Mouse (Mus musculus) forebrain, postnatal 0 days (tissue): Measurements from ENCODE around the gene Ndufb4. TPM values are rescaled to one million over a fixed set of nuclear protein-coding genes. Genes with fewer than 3 reads are reported as not detected.

Experiments
- ATAC-seq: fragments of 200-750 bp; cut with Nextera tagmentation; 2 replicates; pipeline ENCODE4 v1.8.0; 2017; ENCODE audit warnings: mild to moderate bottlenecking, moderate library complexity
- DNase-seq: peaks from one replicate; pipeline ENCODE4 v3.0.0-alpha.2; 2015
- H3K27ac ChIP-seq: fragments of 300-500 bp; sonication (generic); 2 replicates; pipeline ENCODE4 v1.5.1; 2014; ENCODE audit warnings: low read depth, mild to moderate bottlenecking, antibody characterized with exemption, low read length, moderate library complexity, mixed read lengths
- H3K27me3 ChIP-seq: fragments of 300-500 bp; sonication (generic); 2 replicates; pipeline ENCODE4 v1.6.1; 2014; ENCODE audit warnings: mild to moderate bottlenecking, low read length, mixed read lengths; ENCODE audit not compliant: insufficient read depth
- H3K36me3 ChIP-seq: fragments of 300-500 bp; sonication (generic); 2 replicates; pipeline ENCODE4 v1.6.1; 2014; ENCODE audit warnings: mild to moderate bottlenecking, moderate library complexity; ENCODE audit not compliant: insufficient read depth
- H3K4me1 ChIP-seq: fragments of 300-500 bp; sonication (generic); 2 replicates; pipeline ENCODE4 v1.6.1; 2014; ENCODE audit warnings: antibody characterized with exemption; ENCODE audit not compliant: insufficient read depth
- H3K4me2 ChIP-seq: fragments of 300-500 bp; sonication (generic); 2 replicates; pipeline ENCODE4 v1.6.1; 2014; ENCODE audit warnings: low read depth, mild to moderate bottlenecking, moderate library complexity
- H3K4me3 ChIP-seq: fragments of 300-500 bp; sonication (generic); 2 replicates; pipeline ENCODE4 v1.5.1; 2014; ENCODE audit warnings: low read depth, low read length, mixed read lengths
- H3K9ac ChIP-seq: fragments of 300-500 bp; sonication (generic); 2 replicates; pipeline ENCODE4 v1.6.1; 2014; ENCODE audit warnings: mild to moderate bottlenecking
- H3K9me3 ChIP-seq: fragments of 300-500 bp; sonication (generic); 2 replicates; pipeline ENCODE4 v1.6.1; 2016; ENCODE audit warnings: low read length
- CTCF ChIP-seq: sonication (generic); IDR thresholded peaks from 2 replicates; pipeline ENCODE4 v1.5.1; 2016; ENCODE audit warnings: antibody characterized with exemption, control low read depth, low read depth
- WGBS: fragments of 180-500 bp; shearing (Covaris S2); extraction: QIAGEN DNeasy Blood & Tissue Kit; methylation state at CpG from one replicate; pipeline ENCODE4 v1.1.7; 2014; 5-methylcytosine and 5-hydroxymethylcytosine counted together
- polyA plus RNA-seq: library from polyadenylated mRNA; unstranded; fragments of >200 nt; fragmentation: Nextera tagmentation; extraction: Ambion mirVana; gene quantifications from 2 replicates; pipeline ENCODE4 v1.2.1, GENCODE M21; 2015
- total RNA-seq: library from RNA; depleted of rRNA; stranded (reverse); fragments of >200 nt; gene quantifications from 2 replicates; pipeline ENCODE4 v1.2.3, GENCODE M21; 2014

Ndufb4 gene
- total and polyA plus RNA-seq, 2 experiments from 2014 or later = 33.9 to 79.1 TPM

- Histone ChIP-seq H3K4me1 (0 out of 2 replicates have a peak, but pooled peaks cover 4% of the 10 kb centered on the region), H3K4me2 (no peak overlapping the region), H3K4me3 (no peak overlapping the region), H3K27me3 (no peaks in the 10 kb centered on the region), H3K36me3 (no peaks in the 10 kb centered on the region), H3K9me3 (no peaks in the 10 kb centered on the region), H3K27ac (no peak overlapping the region), H3K9ac (no peak overlapping the region)
- DNase-seq = no peak
- no peak for TF ChIP-seq CTCF
- WGBS = 81% methylated on average over 6 of the region's 6 CpGs
- ATAC-seq = no peak
These were observed 36.2 kb upstream of the Ndufb4 start for GRCm38 (mm10) chr16:37690465-37690864.

DNA sequence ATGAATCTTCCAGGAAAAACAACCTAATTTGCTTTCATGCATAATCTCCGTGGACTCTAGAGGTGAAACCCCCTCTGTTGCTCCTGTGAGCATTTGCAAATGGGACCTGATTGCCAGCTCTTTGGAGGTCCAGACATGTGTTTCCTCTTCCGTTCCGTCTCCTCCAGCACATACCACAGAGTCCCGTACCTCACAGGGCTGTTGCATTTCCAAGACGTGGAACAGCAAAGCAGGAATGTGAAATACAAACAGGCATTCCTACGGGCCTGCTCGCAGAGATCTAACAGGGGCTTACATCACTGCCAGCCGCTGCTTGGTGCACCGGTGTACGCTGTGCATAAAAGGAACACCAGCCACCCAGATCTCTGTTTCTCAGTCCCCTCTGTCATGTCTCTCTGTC lies 35.7 kb upstream of the Ndufb4 start:
- Histone ChIP-seq H3K27me3 (no peaks in the 10 kb centered on the region), H3K4me3 (no peak overlapping the region), H3K27ac (no peak overlapping the region), H3K36me3 (no peaks in the 10 kb centered on the region), H3K9ac (no peak overlapping the region), H3K9me3 (no peaks in the 10 kb centered on the region), H3K4me2 (no peak overlapping the region), H3K4me1 (0 out of 2 replicates have a peak, but pooled peaks cover 8% of the 10 kb centered on the region)
- no peak for TF ChIP-seq CTCF
- WGBS = 84% methylated on average over 10 of the region's 10 CpGs
- ATAC-seq = no peak
- no peak for DNase-seq

GRCm38 (mm10) chr16:37689251-37689926 lies 35.1 kb upstream of the Ndufb4 start:
- H3K9ac ChIP-seq = no peak overlapping the region
- TF ChIP-seq CTCF = no peak
- ATAC-seq (0 out of 2 replicates have a peak, but pooled peaks have one; percentile 26), DNase-seq (no peak)
- H3K4me1 ChIP-seq = 0 out of 2 replicates have a peak, but pooled peaks cover 9% of the 10 kb centered on the region
- H3K36me3 ChIP-seq = no peaks in the 10 kb centered on the region
- H3K4me3 ChIP-seq = no peak overlapping the region
- H3K27ac ChIP-seq = no peak overlapping the region
- no peaks in the 10 kb centered on the region for H3K9me3 ChIP-seq
- no peak overlapping the region for H3K4me2 ChIP-seq
- whole genome bisulfite sequencing = 83% methylated on average over 8 of the region's 8 CpGs
- no peaks in the 10 kb centered on the region for H3K27me3 ChIP-seq

GRCm38 (mm10) chr16:37688181-37688580 lies 33.9 kb upstream of the Ndufb4 start:
- Histone ChIP-seq H3K4me3 (no peak overlapping the region), H3K4me2 (no peak overlapping the region), H3K27me3 (no peaks in the 10 kb centered on the region), H3K9ac (no peak overlapping the region), H3K36me3 (no peaks in the 10 kb centered on the region), H3K27ac (no peak overlapping the region), H3K4me1 (peaks cover 16% of the 10 kb centered on the region; the same call in 1 of the 2 replicates), H3K9me3 (no peaks in the 10 kb centered on the region)
- DNase-seq = no peak
- WGBS = 78% methylated on average over 2 of the region's 2 CpGs
- ATAC-seq = no peak
- peak; percentile 36 for TF ChIP-seq CTCF

DNA sequence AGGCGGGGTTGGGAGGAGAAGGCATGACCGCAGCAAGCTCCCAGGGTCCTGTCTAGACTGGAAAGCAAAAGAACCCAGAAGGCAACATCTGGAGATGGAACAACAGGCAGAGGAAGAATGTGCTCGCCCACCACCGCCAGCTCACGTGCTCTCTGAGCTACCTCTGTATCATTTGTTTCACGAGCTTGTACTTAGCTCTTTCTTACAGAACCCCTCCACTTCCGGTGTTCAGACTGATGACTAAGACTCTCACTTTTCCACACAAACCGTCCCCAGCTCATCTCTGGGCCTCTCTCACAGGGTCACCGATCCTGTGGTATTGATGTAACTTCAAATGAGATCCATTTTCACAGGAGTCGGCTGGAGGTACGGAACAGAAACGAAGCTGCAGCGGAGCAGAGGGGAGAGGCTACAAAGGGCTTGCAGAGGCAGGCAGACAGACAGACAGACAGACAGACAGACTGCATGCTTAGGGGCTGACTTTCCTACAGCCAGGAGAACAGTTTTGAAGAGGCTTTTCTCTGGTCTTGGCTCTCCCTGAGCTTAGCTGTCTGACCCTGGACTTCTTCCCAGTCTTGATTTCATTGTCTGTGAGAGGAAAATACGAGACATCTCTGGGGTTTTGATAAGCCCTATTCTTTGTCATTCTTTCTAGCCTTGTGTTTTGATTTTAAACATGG lies 33.2 kb upstream of the Ndufb4 start:
- no peak for ATAC-seq
- no peak for DNase-seq
- H3K27me3 ChIP-seq = no peaks in the 10 kb centered on the region
- H3K27ac ChIP-seq = 0 out of 2 replicates have a peak overlapping the region, but pooled peaks have one; percentile 35
- no peak overlapping the region for H3K4me3 ChIP-seq
- H3K9me3 ChIP-seq = no peaks in the 10 kb centered on the region
- WGBS = 67% methylated on average over 14 of the region's 14 CpGs
- H3K4me2 ChIP-seq = no peak overlapping the region
- no peak for TF ChIP-seq CTCF
- no peak overlapping the region for H3K9ac ChIP-seq
- H3K4me1 ChIP-seq = peaks cover 20% of the 10 kb centered on the region; the same call in 1 of the 2 replicates
- H3K36me3 ChIP-seq = no peaks in the 10 kb centered on the region

- Histone ChIP-seq H3K9ac (no peak overlapping the region), H3K4me3 (no peak overlapping the region), H3K27me3 (no peaks in the 10 kb centered on the region), H3K4me2 (no peak overlapping the region), H3K36me3 (no peaks in the 10 kb centered on the region), H3K9me3 (no peaks in the 10 kb centered on the region), H3K27ac (peak overlapping the region; percentile 35; the same call in 1 of the 2 replicates), H3K4me1 (peaks cover 26% of the 10 kb centered on the region; the same call in 1 of the 2 replicates)
- TF ChIP-seq CTCF = no peak
- DNase-seq (no peak), ATAC-seq (no peak)
- 80% methylated on average over 12 of the region's 12 CpGs for WGBS
These were observed 32.6 kb upstream of the Ndufb4 start for GRCm38 (mm10) chr16:37686834-37687233.
